Mouse (Mus musculus) lung, adult 2 months (tissue): ENCODE measurements around the gene 5830411N06Rik.

Experiments used
- CTCF ChIP-seq: fragments of 200-500 bp; IDR thresholded peaks from 2 replicates; pipeline ENCODE4 v1.5.1; 2011; ENCODE audit warnings: mild to moderate bottlenecking, low read length, control low read depth; ENCODE audit not compliant: insufficient read depth
- POLR2A ChIP-seq: fragments of 200-500 bp; IDR thresholded peaks from 2 replicates; pipeline ENCODE4 v1.6.1; 2011; ENCODE audit warnings: low read depth, mild to moderate bottlenecking, control low read depth, low read length, borderline replicate concordance; ENCODE audit errors: extremely low read depth

DNA sequence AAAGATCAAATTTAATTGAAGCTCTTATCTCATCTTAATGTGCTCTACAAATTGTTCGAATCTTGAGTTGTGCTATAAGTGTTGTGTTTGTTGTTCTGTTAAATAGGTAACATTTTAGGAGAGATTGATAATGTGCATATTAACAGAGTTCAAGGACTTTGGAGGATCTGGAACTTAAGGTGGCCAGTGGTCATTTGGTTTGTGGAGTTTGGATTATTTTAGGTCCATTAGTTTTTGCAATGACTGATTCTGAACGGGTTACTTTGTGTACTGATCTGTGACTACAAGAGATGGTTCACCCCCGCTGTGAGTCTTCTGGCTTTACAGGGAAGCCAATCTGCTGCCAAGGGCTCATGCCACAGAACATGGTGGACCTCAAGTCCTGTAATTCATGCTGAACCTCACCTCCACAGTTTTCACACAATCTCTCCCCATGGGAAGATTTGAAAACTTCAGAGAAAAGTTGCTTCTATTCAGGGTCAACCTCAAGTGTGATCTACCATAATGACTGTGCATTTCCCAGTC lies 72.8 kb downstream of the 5830411N06Rik start:
- TF ChIP-seq POLR2A, result no peak
- TF ChIP-seq CTCF, result no peak
